Mouse (Mus musculus): ENCODE data around the gene Vps35. TPM values are rescaled to one million over a fixed set of nuclear protein-coding genes. Genes with fewer than 3 reads are reported as not detected.

The Vps35 gene
- polyA plus RNA-seq (2015; fragmentation: Nextera tagmentation; extraction: Ambion mirVana): 85.1 and 92.3 TPM in 2 replicates

GRCm38 (mm10) chr8:85299434-85300077 lies at the start of gene Vps35, which contains the start of gene Orc6:
Gene Vps35, minus strand, starts transcription at chr8:85299802.
Gene Orc6, plus strand, starts transcription at chr8:85299632.
- peaks cover 34% of the 10 kb centered on the region for H3K36me3 ChIP-seq (replicated peaks)
- H3K27me3 ChIP-seq: no peaks in the 10 kb centered on the region
- peak; percentile 98 for ATAC-seq (ENCODE audit: insufficient read depth)
- H3K4me2 ChIP-seq: peak within 1 kb of the TSS; percentile 83
- H3K9me3 ChIP-seq (replicated peaks): no peaks in the 10 kb centered on the region
- H3K27ac ChIP-seq (replicated peaks): peak within 1 kb of the TSS; percentile 93
- H3K4me1 ChIP-seq (replicated peaks): peaks cover 42% of the 10 kb centered on the region
- peak within 1 kb of the TSS; percentile 90 for H3K4me3 ChIP-seq (replicated peaks)
- peak within 1 kb of the TSS; percentile 93 for H3K9ac ChIP-seq
- WGBS (ENCODE audit: insufficient replicate concordance): under 1% methylated on average over 63 of the region's 63 CpGs

- Histone ChIP-seq H3K27me3 (no peaks in the 10 kb centered on the region), H3K9ac (no peak overlapping the region), H3K4me2 (no peak overlapping the region), H3K4me3 (replicated peaks) (no peak overlapping the region), H3K36me3 (replicated peaks) (peaks cover 73% of the 10 kb centered on the region), H3K4me1 (replicated peaks) (peaks cover 16% of the 10 kb centered on the region), H3K27ac (replicated peaks) (no peak overlapping the region), H3K9me3 (replicated peaks) (no peaks in the 10 kb centered on the region)
- no peak for ATAC-seq (ENCODE audit: insufficient read depth)
- 89% methylated on average over 5 of the region's 5 CpGs for WGBS (ENCODE audit: insufficient replicate concordance)
Measured at GRCm38 (mm10) chr8:85339871-85340573, 40.4 kb upstream of the Vps35 start.

DNA sequence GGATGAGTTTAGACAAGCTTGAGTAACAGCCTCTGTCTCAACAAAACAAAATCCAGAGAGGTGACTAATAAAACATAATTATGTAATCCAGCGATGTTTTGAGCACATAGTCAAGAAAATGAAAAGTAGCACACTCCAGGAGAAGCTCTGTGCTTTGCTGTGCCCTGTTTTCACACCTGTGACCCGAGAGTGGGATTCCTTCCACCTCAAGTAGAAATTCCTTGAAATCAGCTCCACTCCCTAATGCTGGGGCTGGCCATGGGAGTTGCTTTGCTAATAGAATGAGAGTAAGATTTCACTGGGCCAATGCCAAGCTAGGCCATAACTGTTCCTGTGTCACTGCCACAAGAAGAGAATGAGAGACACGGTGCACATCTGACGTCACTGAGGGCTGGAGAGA lies 38.1 kb upstream of the Vps35 start:
- 81% methylated on average over 4 of the region's 4 CpGs for whole genome bisulfite sequencing (ENCODE audit: insufficient replicate concordance)
- Histone ChIP-seq H3K4me3 (replicated peaks) (no peak overlapping the region), H3K4me1 (replicated peaks) (peaks cover 20% of the 10 kb centered on the region), H3K27me3 (no peaks in the 10 kb centered on the region), H3K27ac (replicated peaks) (no peak overlapping the region; the same call in 1 of the 2 replicates), H3K9me3 (replicated peaks) (no peaks in the 10 kb centered on the region), H3K4me2 (no peak overlapping the region), H3K9ac (no peak overlapping the region), H3K36me3 (replicated peaks) (peaks cover 78% of the 10 kb centered on the region)
- ATAC-seq (ENCODE audit: insufficient read depth): no peak

GRCm38 (mm10) chr8:85336211-85336933 lies 36.8 kb upstream of the Vps35 start:
- no peak overlapping the region for H3K9ac ChIP-seq
- 78% methylated on average over 6 of the region's 6 CpGs for WGBS (ENCODE audit: insufficient replicate concordance)
- H3K9me3 ChIP-seq (replicated peaks): no peaks in the 10 kb centered on the region
- no peak for ATAC-seq (ENCODE audit: insufficient read depth)
- H3K4me3 ChIP-seq (replicated peaks): no peak overlapping the region
- H3K36me3 ChIP-seq (replicated peaks): peaks cover 76% of the 10 kb centered on the region
- no peak overlapping the region for H3K4me2 ChIP-seq
- H3K4me1 ChIP-seq (replicated peaks): peaks cover 20% of the 10 kb centered on the region
- H3K27ac ChIP-seq (replicated peaks): peak overlapping the region; percentile 58; the same call in 1 of the 2 replicates
- no peaks in the 10 kb centered on the region for H3K27me3 ChIP-seq

- Histone ChIP-seq H3K9me3 (replicated peaks) (no peaks in the 10 kb centered on the region), H3K4me3 (replicated peaks) (no peak overlapping the region), H3K9ac (no peak overlapping the region), H3K4me1 (replicated peaks) (peaks cover 20% of the 10 kb centered on the region), H3K4me2 (peak overlapping the region; percentile 1; the same call in 1 of the 2 replicates), H3K27ac (replicated peaks) (peak overlapping the region; percentile 29), H3K27me3 (no peaks in the 10 kb centered on the region), H3K36me3 (replicated peaks) (peaks cover 76% of the 10 kb centered on the region)
- peak; percentile 70 for ATAC-seq (ENCODE audit: insufficient read depth)
Measured at GRCm38 (mm10) chr8:85335105-85335504, 35.5 kb upstream of the Vps35 start.

- Histone ChIP-seq H3K4me2 (no peak overlapping the region), H3K4me1 (replicated peaks) (peaks cover 4% of the 10 kb centered on the region), H3K4me3 (replicated peaks) (no peak overlapping the region), H3K9me3 (replicated peaks) (no peaks in the 10 kb centered on the region), H3K27ac (replicated peaks) (no peak overlapping the region), H3K36me3 (replicated peaks) (peaks cover 86% of the 10 kb centered on the region), H3K9ac (no peak overlapping the region), H3K27me3 (no peaks in the 10 kb centered on the region)
- ATAC-seq (ENCODE audit: insufficient read depth): no peak
- 95% methylated on average over 1 of the region's 1 CpGs for WGBS (ENCODE audit: insufficient replicate concordance)
Measured at GRCm38 (mm10) chr8:85329506-85329905, 29.9 kb upstream of the Vps35 start.

DNA sequence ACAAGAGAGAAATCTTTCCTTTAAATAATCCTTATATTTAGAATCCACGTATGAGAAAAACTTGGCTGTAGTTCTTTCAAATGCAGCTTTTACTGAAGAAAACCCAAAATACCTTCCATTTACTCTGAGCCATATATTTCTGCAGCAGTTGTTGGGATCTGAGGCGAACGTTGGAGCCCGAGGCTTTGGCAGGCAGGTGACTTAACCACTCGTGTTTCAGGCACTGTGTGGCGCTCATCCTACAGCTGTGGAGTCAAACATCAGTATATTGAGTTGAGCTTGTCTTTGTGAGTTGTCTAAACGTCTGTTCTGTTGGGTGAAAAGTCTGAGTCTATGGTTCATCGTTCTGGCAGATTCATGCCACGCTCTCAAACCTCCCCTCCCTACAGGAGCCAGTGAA lies 27.4 kb upstream of the Vps35 start:
- Histone ChIP-seq H3K27me3 (no peaks in the 10 kb centered on the region), H3K9ac (no peak overlapping the region), H3K4me1 (replicated peaks) (peaks cover 11% of the 10 kb centered on the region; the same call in 1 of the 2 replicates), H3K36me3 (replicated peaks) (peaks cover 91% of the 10 kb centered on the region), H3K27ac (replicated peaks) (no peak overlapping the region), H3K4me2 (no peak overlapping the region), H3K4me3 (replicated peaks) (no peak overlapping the region), H3K9me3 (replicated peaks) (no peaks in the 10 kb centered on the region)
- WGBS (ENCODE audit: insufficient replicate concordance): 80% methylated on average over 9 of the region's 9 CpGs
- ATAC-seq (ENCODE audit: insufficient read depth): no peak

DNA sequence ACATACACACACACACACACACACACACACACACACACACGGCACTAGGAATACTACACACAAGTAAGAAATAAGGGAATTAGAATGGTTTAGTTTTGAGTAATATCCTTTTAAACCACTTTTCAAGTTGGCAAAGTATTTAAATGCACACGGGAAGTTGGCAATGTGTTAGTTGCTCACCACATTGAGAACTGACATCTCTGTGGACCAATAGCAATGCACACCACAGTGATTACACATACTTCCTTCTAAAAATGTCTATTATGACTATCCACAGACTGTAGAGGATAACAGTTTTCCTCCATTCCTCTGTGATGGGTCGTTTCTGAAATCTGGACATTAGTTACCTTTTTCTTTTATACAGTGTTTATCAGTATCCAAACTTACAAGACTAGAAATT lies 23.5 kb upstream of the Vps35 start:
- H3K4me1 ChIP-seq (replicated peaks): peaks cover 28% of the 10 kb centered on the region
- no peak overlapping the region for H3K4me2 ChIP-seq
- H3K9ac ChIP-seq: no peak overlapping the region
- H3K27me3 ChIP-seq: no peaks in the 10 kb centered on the region
- H3K36me3 ChIP-seq (replicated peaks): peaks cover 61% of the 10 kb centered on the region
- WGBS (ENCODE audit: insufficient replicate concordance): 63% methylated on average over 3 of the region's 3 CpGs
- H3K27ac ChIP-seq (replicated peaks): no peak overlapping the region
- H3K4me3 ChIP-seq (replicated peaks): no peak overlapping the region
- no peak for ATAC-seq (ENCODE audit: insufficient read depth)
- H3K9me3 ChIP-seq (replicated peaks): no peaks in the 10 kb centered on the region

DNA sequence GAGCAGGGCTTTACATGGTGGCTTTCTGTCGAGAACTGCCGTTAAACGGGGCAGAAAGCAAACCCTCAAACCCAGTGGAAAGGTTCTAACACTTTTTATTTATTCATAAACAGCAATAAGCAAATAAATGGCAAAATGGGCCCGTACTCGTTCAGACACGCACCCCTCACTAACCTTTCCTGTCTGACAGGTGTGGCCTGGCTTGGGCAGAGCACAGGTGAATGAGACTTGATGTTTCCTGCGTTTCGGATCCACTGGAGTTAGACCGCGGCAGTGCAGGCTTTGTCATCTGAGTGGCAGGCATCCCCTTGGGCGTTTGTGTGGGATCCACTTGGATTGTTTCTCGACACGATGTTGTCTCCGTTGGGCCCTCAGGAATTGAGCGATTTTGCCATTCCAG lies 22.4 kb upstream of the Vps35 start:
- 87% methylated on average over 15 of the region's 15 CpGs for WGBS (ENCODE audit: insufficient replicate concordance)
- H3K4me2 ChIP-seq: no peak overlapping the region
- no peak overlapping the region for H3K27ac ChIP-seq (replicated peaks)
- ATAC-seq (ENCODE audit: insufficient read depth): no peak
- H3K4me1 ChIP-seq (replicated peaks): peaks cover 34% of the 10 kb centered on the region
- H3K27me3 ChIP-seq: no peaks in the 10 kb centered on the region
- H3K9me3 ChIP-seq (replicated peaks): no peaks in the 10 kb centered on the region
- H3K9ac ChIP-seq: no peak overlapping the region
- H3K36me3 ChIP-seq (replicated peaks): peaks cover 53% of the 10 kb centered on the region
- no peak overlapping the region for H3K4me3 ChIP-seq (replicated peaks)

- ATAC-seq (ENCODE audit: insufficient read depth): peak; percentile 99
- Histone ChIP-seq H3K9me3 (replicated peaks) (no peaks in the 10 kb centered on the region), H3K27ac (replicated peaks) (peak overlapping the region; percentile 95), H3K4me3 (replicated peaks) (peak overlapping the region; percentile 24), H3K4me1 (replicated peaks) (peaks cover 34% of the 10 kb centered on the region), H3K36me3 (replicated peaks) (peaks cover 23% of the 10 kb centered on the region), H3K27me3 (no peaks in the 10 kb centered on the region), H3K4me2 (peak overlapping the region; percentile 63), H3K9ac (peak overlapping the region; percentile 42)
- WGBS (ENCODE audit: insufficient replicate concordance): 38% methylated on average over 4 of the region's 4 CpGs
Measured at GRCm38 (mm10) chr8:85318534-85318933, 18.9 kb upstream of the Vps35 start.

DNA sequence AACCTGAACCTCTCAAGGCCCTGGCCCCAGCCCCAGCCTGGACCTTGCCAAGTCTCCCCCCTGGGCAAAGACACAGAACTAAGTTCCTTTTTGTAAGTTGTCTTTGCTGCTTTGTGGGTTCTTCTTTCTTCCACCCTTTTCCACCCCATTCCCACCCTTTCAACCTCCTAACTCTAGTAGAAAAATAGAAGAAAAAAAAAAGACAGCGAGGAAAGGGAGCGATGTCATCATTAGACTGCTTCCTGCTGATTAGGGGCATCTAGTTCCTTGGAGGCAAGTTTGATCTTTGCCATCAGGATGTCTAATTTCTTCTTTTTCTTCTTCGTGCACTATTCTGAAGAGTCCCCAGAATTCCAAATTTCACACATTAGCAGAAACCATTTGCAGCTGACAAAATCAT lies 13.4 kb upstream of the Vps35 start:
- no peaks in the 10 kb centered on the region for H3K9me3 ChIP-seq (replicated peaks)
- H3K27ac ChIP-seq (replicated peaks): no peak overlapping the region
- no peaks in the 10 kb centered on the region for H3K27me3 ChIP-seq
- no peak overlapping the region for H3K4me2 ChIP-seq
- whole genome bisulfite sequencing (ENCODE audit: insufficient replicate concordance): 23% methylated on average over 3 of the region's 3 CpGs
- peaks cover 9% of the 10 kb centered on the region for H3K4me1 ChIP-seq (replicated peaks)
- no peak overlapping the region for H3K4me3 ChIP-seq (replicated peaks)
- ATAC-seq (ENCODE audit: insufficient read depth): no peak
- H3K36me3 ChIP-seq (replicated peaks): peaks cover 27% of the 10 kb centered on the region
- H3K9ac ChIP-seq: no peak overlapping the region

All from liver, embryonic 15.5 days (tissue).